Mouse (Mus musculus) liver, adult 2 months (tissue): Measurements from ENCODE around the gene Dis3l2. TPM values are rescaled to one million over a fixed set of nuclear protein-coding genes. Genes with fewer than 3 reads are reported as not detected.

Source experiments
- DNase-seq: peaks from one replicate; pipeline ENCODE4 v3.0.0-alpha.2; 2011; ENCODE audit warnings: low read depth, low spot score; ENCODE audit errors: extremely low read depth
- H3K27ac ChIP-seq: fragments of 200-500 bp; replicated peaks from 2 replicates; pipeline ENCODE4 v1.5.1; 2012; ENCODE audit warnings: low read depth, mild to moderate bottlenecking, control low read depth, inconsistent platforms, low read length; ENCODE audit not compliant: insufficient read depth
- H3K27me3 ChIP-seq: fragments of 200-500 bp; 2 replicates; pipeline ENCODE4 v1.6.1; 2012; ENCODE audit warnings: mild to moderate bottlenecking, moderate library complexity, low read length, inconsistent platforms; ENCODE audit not compliant: control insufficient read depth, insufficient read depth
- H3K36me3 ChIP-seq: fragments of 200-500 bp; 2 replicates; pipeline ENCODE4 v1.6.1; 2012; ENCODE audit warnings: low read length, inconsistent platforms; ENCODE audit not compliant: control insufficient read depth, insufficient read depth
- H3K4me1 ChIP-seq: fragments of 200-500 bp; 2 replicates; pipeline ENCODE4 v1.6.1; 2011; ENCODE audit warnings: low read length; ENCODE audit not compliant: control insufficient read depth, insufficient read depth
- H3K4me3 ChIP-seq: fragments of 200-500 bp; 2 replicates; pipeline ENCODE4 v1.5.1; 2011; ENCODE audit warnings: low read depth, mild to moderate bottlenecking, control low read depth, low read length, moderate library complexity; ENCODE audit not compliant: insufficient read depth
- H3K79me2 ChIP-seq: fragments of 200-500 bp; 2 replicates; pipeline ENCODE4 v1.6.1; 2012; ENCODE audit warnings: inconsistent platforms, mild to moderate bottlenecking, low read length, moderate library complexity; ENCODE audit not compliant: control insufficient read depth, insufficient read depth
- H3K9ac ChIP-seq: fragments of 200-500 bp; 2 replicates; pipeline ENCODE4 v1.6.1; 2012; ENCODE audit warnings: low read depth, mild to moderate bottlenecking, control low read depth, inconsistent platforms, low read length
- CTCF ChIP-seq: fragments of 200-500 bp; IDR thresholded peaks from 2 replicates; pipeline ENCODE4 v1.5.1; 2011; ENCODE audit warnings: low read depth, low read length, control low read depth
- POLR2A ChIP-seq: fragments of 200-500 bp; IDR thresholded peaks from 2 replicates; pipeline ENCODE4 v1.6.1; 2011; ENCODE audit warnings: low read length, control low read depth; ENCODE audit not compliant: insufficient read depth; ENCODE audit errors: extremely low read depth
- WGBS: fragments of 180-500 bp; shearing (Covaris S2); methylation state at CpG from one replicate; pipeline ENCODE4 v1.1.7; 2018; 5-methylcytosine and 5-hydroxymethylcytosine counted together
- polyA plus RNA-seq: library from polyadenylated mRNA; depleted of rRNA; stranded (reverse); fragments of >200 nt; gene quantifications from 2 replicates; pipeline ENCODE4 v1.2.3, GENCODE M21; 2012
- total RNA-seq: library from RNA; depleted of rRNA; stranded (reverse); fragments of >200 nt; gene quantifications from 2 replicates; pipeline ENCODE4 v1.2.3, GENCODE M21; 2014

Dis3l2 gene
- total and polyA plus RNA-seq, 2 experiments = 9.0 to 13.4 TPM

- H3K36me3 ChIP-seq = 0 out of 2 replicates have a peak, but pooled peaks cover 1% of the 10 kb centered on the region
- no peak for TF ChIP-seq CTCF
- no peak for TF ChIP-seq POLR2A
- DNase-seq = peak; percentile 97
These were observed 175.9 kb downstream of the Dis3l2 start for GRCm38 (mm10) chr1:86879547-86879946.

GRCm38 (mm10) chr1:86887060-86887459 lies 183.5 kb downstream of the Dis3l2 start:
- Histone ChIP-seq H3K27me3 (no peaks in the 10 kb centered on the region), H3K36me3 (no peaks in the 10 kb centered on the region), H3K4me3 (no peak overlapping the region), H3K79me2 (no peaks in the 10 kb centered on the region), H3K27ac (no peak overlapping the region), H3K9ac (no peak overlapping the region), H3K4me1 (no peaks in the 10 kb centered on the region; the same call in 1 of the 2 replicates)
- no peak for DNase-seq
- WGBS = 100% methylated on average over 1 of the region's 1 CpGs
- TF ChIP-seq CTCF = no peak
- no peak for TF ChIP-seq POLR2A

More at GRCm38 (mm10) chr1:86879547-86879946, 175.9 kb downstream of the Dis3l2 start:
- H3K79me2 ChIP-seq = no peaks in the 10 kb centered on the region
- no peak overlapping the region for H3K9ac ChIP-seq
- H3K4me3 ChIP-seq = no peak overlapping the region
- peaks cover 10% of the 10 kb centered on the region for H3K4me1 ChIP-seq
- H3K27me3 ChIP-seq = no peaks in the 10 kb centered on the region
- peak overlapping the region; percentile 91 for H3K27ac ChIP-seq
- 39% methylated on average over 2 of the region's 2 CpGs for WGBS

- H3K4me3 ChIP-seq = no peak overlapping the region
- no peak for TF ChIP-seq POLR2A
- TF ChIP-seq CTCF = no peak
- no peaks in the 10 kb centered on the region for H3K4me1 ChIP-seq
These were observed 208.9 kb downstream of the Dis3l2 start for GRCm38 (mm10) chr1:86912481-86912880.

GRCm38 (mm10) chr1:86913896-86914295 lies 210.3 kb downstream of the Dis3l2 start:
- 94% methylated on average over 3 of the region's 3 CpGs for WGBS
- Histone ChIP-seq H3K79me2 (no peaks in the 10 kb centered on the region), H3K4me3 (no peak overlapping the region), H3K27me3 (no peaks in the 10 kb centered on the region), H3K27ac (no peak overlapping the region), H3K4me1 (no peaks in the 10 kb centered on the region), H3K9ac (no peak overlapping the region), H3K36me3 (no peaks in the 10 kb centered on the region)
- TF ChIP-seq POLR2A (no peak), CTCF (no peak)
- no peak for DNase-seq

More at GRCm38 (mm10) chr1:86912481-86912880, 208.9 kb downstream of the Dis3l2 start:
- Histone ChIP-seq H3K27ac (no peak overlapping the region), H3K79me2 (no peaks in the 10 kb centered on the region), H3K36me3 (no peaks in the 10 kb centered on the region), H3K27me3 (no peaks in the 10 kb centered on the region), H3K9ac (no peak overlapping the region)
- 89% methylated on average over 2 of the region's 2 CpGs for WGBS
- no peak for DNase-seq

GRCm38 (mm10) chr1:86914697-86915096 lies 211.1 kb downstream of the Dis3l2 start:
- Histone ChIP-seq H3K36me3 (no peaks in the 10 kb centered on the region), H3K9ac (no peak overlapping the region), H3K4me3 (no peak overlapping the region), H3K4me1 (no peaks in the 10 kb centered on the region), H3K27me3 (no peaks in the 10 kb centered on the region), H3K79me2 (no peaks in the 10 kb centered on the region), H3K27ac (no peak overlapping the region)
- peak; percentile 28 for DNase-seq
- TF ChIP-seq POLR2A = no peak
- TF ChIP-seq CTCF = peak; percentile 17; the same call in 1 of the 2 replicates
- 98% methylated on average over 2 of the region's 2 CpGs for WGBS

GRCm38 (mm10) chr1:86916355-86916984 lies 212.9 kb downstream of the Dis3l2 start:
- Histone ChIP-seq H3K27me3 (no peaks in the 10 kb centered on the region), H3K9ac (no peak overlapping the region), H3K27ac (no peak overlapping the region), H3K36me3 (no peaks in the 10 kb centered on the region), H3K4me1 (no peaks in the 10 kb centered on the region), H3K79me2 (no peaks in the 10 kb centered on the region), H3K4me3 (no peak overlapping the region)
- no peak for DNase-seq
- WGBS = 92% methylated on average over 8 of the region's 8 CpGs
- no peak for TF ChIP-seq POLR2A
- TF ChIP-seq CTCF = no peak
